Mouse (Mus musculus): ENCODE measurements around the gene Rdh19.
"Not testable (repeated sequence)": the region's sequence is repeated elsewhere in the genome, so short reads cannot be mapped to it uniquely, and the experiment has no call there.

The Rdh19 gene

GRCm38 (mm10) chr10:127881041-127881440 is 31.3 kb downstream of the Rdh19 start:
- DNase-seq: no peak

GRCm38 (mm10) chr10:127886551-127886950 is 36.8 kb downstream of the Rdh19 start:
- DNase-seq: no peak

GRCm38 (mm10) chr10:127886971-127887370 is 37.2 kb downstream of the Rdh19 start:
- DNase-seq: no peak

- DNase-seq: no peak
These were observed 38.9 kb downstream of the Rdh19 start, which contains the start of gene Rdh7 for GRCm38 (mm10) chr10:127888605-127889004. Gene Rdh7, minus strand, starts transcription at chr10:127888817.

- no peak for DNase-seq
These were observed 41.8 kb downstream of the Rdh19 start for GRCm38 (mm10) chr10:127891481-127891880.

- DNase-seq: not testable (repeated sequence)
These were observed 43.7 kb downstream of the Rdh19 start for GRCm38 (mm10) chr10:127893163-127894022.

- no peak for DNase-seq
These were observed 47.0 kb downstream of the Rdh19 start for GRCm38 (mm10) chr10:127896705-127897104.

- no peak for DNase-seq
These were observed 47.8 kb downstream of the Rdh19 start for GRCm38 (mm10) chr10:127897506-127897905.

GRCm38 (mm10) chr10:127898218-127898617 is 48.5 kb downstream of the Rdh19 start, which contains the start of gene Sdr9c7:
Gene Sdr9c7, plus strand, starts transcription at chr10:127898518.
- no peak for DNase-seq

- DNase-seq: no peak
These were observed 50.1 kb downstream of the Rdh19 start for GRCm38 (mm10) chr10:127899783-127900182.

GRCm38 (mm10) chr10:127901751-127902150 is 52.0 kb downstream of the Rdh19 start:
- no peak for DNase-seq

GRCm38 (mm10) chr10:127903116-127903515 is 53.4 kb downstream of the Rdh19 start:
- no peak for DNase-seq

GRCm38 (mm10) chr10:127904718-127905446 is 55.2 kb downstream of the Rdh19 start:
- DNase-seq: no peak

GRCm38 (mm10) chr10:127906138-127906537 is 56.4 kb downstream of the Rdh19 start:
- no peak for DNase-seq

GRCm38 (mm10) chr10:127907386-127907951 is 57.7 kb downstream of the Rdh19 start:
- DNase-seq: no peak

All from spleen, adult 18-20 months (tissue).